Mouse (Mus musculus) liver, embryonic 14.5 days (tissue): Measurements from ENCODE around the gene Chd4.

Source experiments
- CTCF ChIP-seq: IDR thresholded peaks from 2 replicates; pipeline ENCODE4 v1.5.1; 2016; ENCODE audit warnings: antibody characterized with exemption, low read depth, control low read depth
- EP300 ChIP-seq: IDR thresholded peaks from 2 replicates; pipeline ENCODE4 v1.6.1; 2016; ENCODE audit warnings: antibody characterized with exemption, low read depth

DNA sequence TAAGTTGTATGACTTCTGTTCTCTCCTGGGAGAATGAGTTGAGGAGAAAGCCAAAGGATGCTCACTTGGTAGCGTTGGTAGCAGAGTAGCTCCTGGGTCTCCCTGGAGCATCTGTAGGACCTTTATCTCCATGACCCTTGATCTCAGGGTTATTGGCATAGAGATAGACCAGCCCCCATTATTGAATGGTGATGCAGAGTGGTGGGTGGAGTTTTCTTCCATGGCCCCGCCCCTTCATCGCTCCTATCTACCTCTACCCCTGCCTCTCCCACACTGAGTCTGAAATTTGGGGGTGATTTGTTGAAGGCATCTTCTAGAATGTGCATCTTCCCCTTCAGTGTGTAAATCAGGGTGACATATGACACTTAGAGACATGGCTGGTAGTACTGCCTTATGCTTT, 60.7 kb downstream of the Chd4 start:
- TF ChIP-seq CTCF (no peak), EP300 (no peak)
